Mouse (Mus musculus): ENCODE results near the gene Ndrg2. TPM values are rescaled to one million over a fixed set of nuclear protein-coding genes. Genes with fewer than 3 reads are reported as not detected.

Gene Ndrg2
- total RNA-seq, 1 experiment from 2014 or later: 243 TPM

- DNase-seq: peak; percentile 88
Measured at GRCm38 (mm10) chr14:51913062-51913959, 647 bp downstream of the Ndrg2 start.

GRCm38 (mm10) chr14:51912391-51913061, 1.4 kb downstream of the Ndrg2 start:
- DNase-seq: no peak

GRCm38 (mm10) chr14:51911301-51911700, 2.7 kb downstream of the Ndrg2 start:
- DNase-seq: no peak

- no peak for DNase-seq
Measured at GRCm38 (mm10) chr14:51906102-51906501, 7.9 kb downstream of the Ndrg2 start.

- DNase-seq: no peak
Measured at GRCm38 (mm10) chr14:51904706-51905105, 9.3 kb downstream of the Ndrg2 start.

GRCm38 (mm10) chr14:51903782-51904181, 10.2 kb downstream of the Ndrg2 start:
- DNase-seq: no peak

- DNase-seq: peak; percentile 87
Measured at GRCm38 (mm10) chr14:51902806-51903710, 10.9 kb downstream of the Ndrg2 start.

GRCm38 (mm10) chr14:51899351-51899750, 14.6 kb downstream of the Ndrg2 start:
- DNase-seq: no peak

GRCm38 (mm10) chr14:51896539-51897170, 17.3 kb downstream of the Ndrg2 start:
- DNase-seq: no peak

- no peak for DNase-seq
Measured at GRCm38 (mm10) chr14:51896019-51896418, 17.9 kb downstream of the Ndrg2 start.

GRCm38 (mm10) chr14:51895071-51895470, 18.9 kb downstream of the Ndrg2 start:
- DNase-seq: no peak

- no peak for DNase-seq
Measured at GRCm38 (mm10) chr14:51893809-51894208, 20.1 kb downstream of the Ndrg2 start.

- DNase-seq: no peak
Measured at GRCm38 (mm10) chr14:51893094-51893794, 20.7 kb downstream of the Ndrg2 start.

- DNase-seq: no peak
Measured at GRCm38 (mm10) chr14:51892191-51892939, 21.6 kb downstream of the Ndrg2 start, which contains the start of gene Slc39a2. Gene Slc39a2 (plus strand): TSS chr14:51892889.

- no peak for DNase-seq
Measured at GRCm38 (mm10) chr14:51889833-51890232, 24.1 kb downstream of the Ndrg2 start.

- no peak for DNase-seq
Measured at GRCm38 (mm10) chr14:51886051-51886450, 27.9 kb downstream of the Ndrg2 start.

GRCm38 (mm10) chr14:51884598-51885331, 29.2 kb downstream of the Ndrg2 start, which contains the start of gene Mettl17:
Gene Mettl17 (plus strand): TSS chr14:51884842.
- peak; percentile 90 for DNase-seq

GRCm38 (mm10) chr14:51884031-51884544, 29.9 kb downstream of the Ndrg2 start:
- DNase-seq: no peak

GRCm38 (mm10) chr14:51883527-51884030, 30.4 kb downstream of the Ndrg2 start:
- DNase-seq: peak; percentile 55
